Mouse (Mus musculus) spleen, embryonic (tissue): ENCODE results near the gene Tmem259.

Source experiments
- CTCF ChIA-PET: fragments of 350-600 bp; sonication (Branson Sonifier 250); formaldehyde crosslinking; loops from one replicate; lab custom pipeline; 2022; lab: Charles Lee

Tmem259 gene

DNA sequence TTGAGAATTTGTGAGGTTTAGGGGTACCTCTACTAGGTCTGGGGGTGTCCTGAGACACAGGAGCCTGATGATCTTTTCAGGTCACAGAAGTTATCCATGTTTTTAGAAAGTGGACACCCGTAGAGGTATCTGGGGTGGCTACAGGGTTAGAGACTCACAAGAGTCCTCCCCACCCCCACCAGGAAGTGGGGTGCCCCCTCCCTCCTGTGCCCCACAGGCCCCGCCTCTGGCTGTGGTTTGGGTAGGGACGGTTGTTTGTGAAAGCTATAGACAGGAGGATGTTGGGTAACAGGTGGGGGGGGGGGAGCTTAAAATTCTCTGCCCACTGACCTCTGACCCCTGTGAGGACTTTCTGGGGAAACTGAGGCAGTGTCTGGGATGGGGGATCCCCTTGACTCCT is 33.2 kb upstream of the Tmem259 start:
- CTCF ChIA-PET: interaction anchor here (0.7 to 2.0 kb wide), 6 partner anchors 9 to 98 kb away, joined by 3 to 7 read pairs (median 4); no protein-coding TSS in a partner anchor

DNA sequence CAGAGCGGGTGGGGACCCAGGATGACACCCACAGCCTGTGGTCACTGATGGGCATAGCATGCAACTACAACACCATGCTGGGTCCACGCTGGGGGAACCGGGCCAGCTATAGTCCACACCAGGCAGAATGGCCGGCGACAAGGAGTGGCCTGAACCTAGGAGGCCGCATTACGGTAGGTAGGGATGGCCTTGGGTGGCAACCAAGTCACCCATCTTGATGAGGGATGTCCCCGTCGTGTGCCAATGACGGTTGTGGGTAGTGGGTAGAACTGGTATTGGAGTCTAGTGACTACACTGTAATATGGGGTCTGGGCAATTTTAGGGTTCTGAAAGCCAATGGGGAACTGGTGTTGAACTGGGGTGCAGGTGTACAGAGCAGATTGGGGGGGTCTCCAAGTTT is 32.8 kb upstream of the Tmem259 start:
- CTCF ChIA-PET: interaction anchor here (0.7 to 2.0 kb wide), 4 partner anchors 9 to 27 kb away, joined by 3 to 7 read pairs (median 4); no protein-coding TSS in a partner anchor

GRCm38 (mm10) chr10:80016511-80016910 is 32.4 kb upstream of the Tmem259 start, which contains the start of gene Arhgap45:
Gene Arhgap45, plus strand, starts transcription at chr10:80016653.
- CTCF ChIA-PET: interaction anchor here (1.3 to 2.0 kb wide), 2 partner anchors 9 to 27 kb away, joined by 3 to 7 read pairs; no protein-coding TSS in a partner anchor

GRCm38 (mm10) chr10:80015583-80015982 is 31.5 kb upstream of the Tmem259 start:
- CTCF ChIA-PET: interaction anchor here (0.6 kb wide), 1 partner anchor 88 kb away, joined by 3 read pairs; no protein-coding TSS in a partner anchor

- CTCF ChIA-PET: no interaction called here
Measured at GRCm38 (mm10) chr10:80014484-80015290, 30.6 kb upstream of the Tmem259 start.

GRCm38 (mm10) chr10:80013609-80014008 is 29.5 kb upstream of the Tmem259 start:
- CTCF ChIA-PET: no interaction called here

DNA sequence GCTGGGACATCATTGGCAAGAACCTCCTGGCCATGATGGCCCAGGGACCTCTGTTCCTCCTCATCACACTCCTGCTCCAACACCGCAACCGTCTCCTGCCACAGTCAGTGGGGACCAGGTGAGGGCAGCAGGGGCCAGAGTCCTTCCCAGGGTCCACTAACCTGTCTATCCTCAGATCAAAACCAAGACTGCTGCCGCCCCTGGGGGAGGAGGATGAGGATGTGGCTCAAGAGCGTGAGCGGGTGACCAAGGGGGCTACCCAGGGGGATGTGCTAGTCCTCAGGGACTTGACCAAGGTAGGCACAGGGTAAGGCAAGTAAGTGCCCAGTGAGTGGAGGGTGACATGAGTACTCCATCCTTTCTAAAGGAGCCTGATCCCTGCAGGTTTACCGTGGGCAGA is 27.6 kb upstream of the Tmem259 start:
- CTCF ChIA-PET: no interaction called here

DNA sequence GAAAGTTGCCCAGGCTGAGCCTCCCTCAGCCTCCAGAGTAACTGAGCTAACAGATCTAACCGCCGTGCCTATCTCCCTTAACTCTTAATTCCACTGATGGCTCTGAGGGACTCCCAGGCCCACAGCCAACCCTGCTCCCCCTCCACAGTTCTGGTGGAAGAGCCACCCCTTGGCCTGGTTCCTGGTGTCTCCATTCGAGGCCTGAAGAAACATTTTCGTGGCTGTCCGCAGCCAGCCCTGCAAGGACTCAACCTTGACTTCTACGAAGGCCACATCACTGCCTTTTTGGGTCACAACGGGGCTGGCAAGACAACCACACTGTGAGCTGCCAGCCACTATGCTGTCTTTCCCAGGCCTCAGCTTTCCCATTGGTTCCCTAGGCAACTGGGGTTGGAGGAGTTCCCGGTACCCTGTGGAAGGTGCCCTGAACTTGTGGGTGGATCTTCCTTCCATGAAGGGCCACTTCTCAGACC is 20.1 kb upstream of the Tmem259 start:
- CTCF ChIA-PET: no interaction called here

- CTCF ChIA-PET: no interaction called here
Measured at GRCm38 (mm10) chr10:80003374-80004232, 19.5 kb upstream of the Tmem259 start.

GRCm38 (mm10) chr10:80002829-80003228 is 18.7 kb upstream of the Tmem259 start:
- CTCF ChIA-PET: no interaction called here

DNA sequence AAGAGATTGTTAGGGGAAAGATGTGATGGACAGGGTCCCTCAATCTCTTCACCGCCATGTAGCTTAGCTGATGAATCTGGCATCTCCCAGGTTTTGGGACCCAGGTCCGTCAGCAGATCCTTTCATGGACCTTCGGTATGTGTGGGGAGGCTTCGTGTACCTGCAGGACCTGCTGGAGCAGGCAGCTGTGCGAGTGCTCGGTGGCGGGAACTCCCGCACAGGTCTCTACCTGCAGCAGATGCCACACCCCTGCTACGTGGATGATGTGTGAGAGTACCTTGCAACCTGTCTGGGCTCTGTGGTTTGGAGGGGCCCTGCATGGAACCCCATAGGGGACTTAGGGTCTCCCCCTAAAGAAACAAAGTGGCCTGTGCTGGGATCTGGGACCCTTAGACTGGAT is 17.8 kb upstream of the Tmem259 start:
- CTCF ChIA-PET: no interaction called here

DNA sequence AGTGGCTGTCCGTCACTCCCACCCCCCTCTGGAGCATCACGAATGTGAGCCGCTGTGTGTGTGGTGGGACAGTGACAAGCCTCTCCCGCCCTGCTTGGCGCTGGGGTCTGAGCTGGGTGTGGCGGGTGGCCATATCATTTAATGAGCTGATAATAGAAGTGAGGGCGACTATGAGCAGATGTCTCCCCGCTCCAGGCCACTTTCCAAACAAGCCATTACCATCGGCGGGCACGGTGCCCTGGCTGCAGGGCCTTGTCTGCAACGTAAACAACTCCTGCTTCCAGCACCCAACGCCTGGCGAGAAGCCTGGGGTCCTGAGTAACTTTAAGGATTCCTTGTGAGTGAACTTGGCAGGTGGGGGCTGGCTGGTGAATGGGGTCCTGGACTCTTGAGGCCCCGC is 13.7 kb upstream of the Tmem259 start:
- CTCF ChIA-PET: interaction anchor here (0.7 to 1.1 kb wide), 2 partner anchors 19 to 23 kb away, joined by 3 to 4 read pairs; no protein-coding TSS in a partner anchor

- CTCF ChIA-PET: interaction anchor here (0.7 kb wide), 1 partner anchor 24 kb away, joined by 4 read pairs; no protein-coding TSS in a partner anchor
Measured at GRCm38 (mm10) chr10:79997034-79997760, 13.1 kb upstream of the Tmem259 start.

GRCm38 (mm10) chr10:79996272-79997033 is 12.3 kb upstream of the Tmem259 start, which contains the start of gene Abca7:
Gene Abca7, plus strand, starts transcription at chr10:79996494.
- CTCF ChIA-PET: interaction anchor here (0.7 to 1.3 kb wide), 3 partner anchors 25 to 867 kb away, joined by 3 to 4 read pairs (median 3); no protein-coding TSS in a partner anchor

DNA sequence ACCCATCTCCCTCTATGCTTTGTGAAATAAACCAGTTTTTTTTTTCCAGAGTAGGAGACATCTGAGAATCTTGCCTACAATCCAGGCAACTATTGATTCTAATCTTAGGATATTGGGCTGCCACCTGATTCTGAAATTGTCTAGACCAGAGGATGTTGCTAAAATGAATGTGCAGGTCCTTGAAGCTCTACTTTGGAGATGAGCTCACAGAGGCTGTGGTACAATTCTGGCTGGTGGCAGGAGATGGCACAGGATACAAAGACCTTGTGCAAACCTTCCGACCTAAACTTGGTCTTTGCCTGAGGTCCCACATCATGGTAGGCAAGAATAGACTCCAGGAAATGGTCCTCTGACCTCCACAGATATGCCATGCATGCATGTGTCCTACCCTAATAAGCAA is 11.5 kb upstream of the Tmem259 start:
- CTCF ChIA-PET: interaction anchor here (0.7 to 1.3 kb wide), 3 partner anchors 25 to 868 kb away, joined by 3 to 4 read pairs (median 3); no protein-coding TSS in a partner anchor

- CTCF ChIA-PET: interaction anchor here (0.6 kb wide), 1 partner anchor 57 kb away, joined by 6 read pairs; no protein-coding TSS in a partner anchor
Measured at GRCm38 (mm10) chr10:79994397-79995115, 10.4 kb upstream of the Tmem259 start.

GRCm38 (mm10) chr10:79991548-79991947 is 7.4 kb upstream of the Tmem259 start:
- CTCF ChIA-PET: interaction anchor here (0.7 kb wide), 1 partner anchor 150 kb away, joined by 6 read pairs; no protein-coding TSS in a partner anchor

- CTCF ChIA-PET: no interaction called here
Measured at GRCm38 (mm10) chr10:79991099-79991498, 7.0 kb upstream of the Tmem259 start.

DNA sequence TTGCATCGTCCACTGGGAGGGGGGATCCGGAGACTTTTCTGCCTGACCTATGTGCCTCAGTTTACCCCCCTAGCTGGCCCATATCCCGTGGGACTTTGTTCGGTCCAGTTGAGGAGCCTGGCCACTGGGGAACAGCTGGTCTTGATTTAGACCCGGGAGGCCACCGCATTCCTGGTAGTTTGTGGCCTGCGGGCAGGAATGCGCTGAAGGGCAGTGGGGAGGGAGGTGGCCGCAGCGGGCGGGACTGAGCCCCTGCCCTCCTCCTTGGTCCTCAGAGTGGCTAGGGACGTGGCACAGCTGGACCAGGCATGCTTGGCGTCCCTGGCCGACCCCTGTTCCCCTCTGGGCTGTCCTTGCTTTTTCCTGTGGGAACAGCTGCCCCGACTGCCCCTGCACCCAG is 5.7 kb upstream of the Tmem259 start:
- CTCF ChIA-PET: interaction anchor here (0.7 to 1.3 kb wide), 3 partner anchors 27 to 177 kb away, joined by 3 to 7 read pairs (median 5); partner anchors contain the start of genes Arhgap45 and Cbarp
